ENCODE assay signal across 10 mouse cellular contexts in genomic region chr4:43960207-43960606, GRCm38 (mm10). TPM values are rescaled to one million over a fixed set of nuclear protein-coding genes. Genes with fewer than 3 reads are reported as not detected.
DNase-seq lines count a peak whose midpoint lies in the region; ATAC-seq and TF ChIP-seq lines count a peak whose summit lies in the region.
"Had no signal": no experiment of that assay in that cellular context is flagged by ENCODE, and none has a peak within 500 bp of the region (broad histone marks: within the 10 kb centered on the region; RNA-seq: fewer than 3 reads in every experiment).

No protein-coding gene starts in this region.

- no peak for DNase-seq in gastrocnemius, adult 2 months
- no peak for DNase-seq in gastrocnemius, postnatal 10 days
- peak; percentile 71 for DNase-seq in 416B (ENCODE audit: low read depth)
- no peak for DNase-seq in ovary, postnatal 14 days (ENCODE audit: low spot score)
- no peak for DNase-seq in kidney, adult 18-20 months
- DNase-seq in kidney, postnatal 14 days: no peak
- DNase-seq: cerebellum, adult 18-20 months had no signal

- H3K27me3 ChIP-seq in liver, embryonic 16.5 days (ENCODE audit: control insufficient read depth, insufficient read depth, low read depth, low read length): no peaks in the 10 kb centered on the region

- H3K27ac ChIP-seq in gastrocnemius, adult 2 months: peak overlapping the region; percentile 0
- H3K27ac ChIP-seq in liver, embryonic 16.5 days (ENCODE audit: low read length): peak overlapping the region; percentile 90

- H3K9ac ChIP-seq in liver, embryonic 16.5 days (ENCODE audit: low read depth, low read length): peak overlapping the region; percentile 60

- peak; percentile 57 for ATAC-seq in erythroblast, adult 5-6 weeks (replicated peaks; ENCODE audit: low FRiP score, poor library complexity, severe bottlenecking)
- ATAC-seq in liver, embryonic 16.5 days (ENCODE audit: low read depth): peak; percentile 26; the same call in 1 of the 2 replicates

- no peak for TF ChIP-seq CTCF in gastrocnemius, adult 2 months (IDR thresholded peaks at IDR 0.05)

- H3K4me2 ChIP-seq in liver, embryonic 16.5 days (ENCODE audit: low read depth, low read length): peak overlapping the region; percentile 93

- WGBS in liver, embryonic 16.5 days (ENCODE audit: insufficient replicate concordance): 11% methylated on average over 6 of the region's 6 CpGs

- H3K4me3 ChIP-seq in gastrocnemius, adult 2 months: peak overlapping the region; percentile 87; the same call in 1 of the 2 replicates
- H3K4me3 ChIP-seq in liver, embryonic 16.5 days (ENCODE audit: low read depth, low read length): peak overlapping the region; percentile 72

- H3K4me1 ChIP-seq in liver, embryonic 16.5 days (ENCODE audit: control insufficient read depth, low read depth, low read length): peaks cover 74% of the 10 kb centered on the region

- no peaks in the 10 kb centered on the region for H3K36me3 ChIP-seq in liver, embryonic 16.5 days (ENCODE audit: control insufficient read depth, insufficient read depth)

- H3K9me3 ChIP-seq in liver, embryonic 16.5 days (replicated peaks; ENCODE audit: control insufficient read depth, low read length): no peaks in the 10 kb centered on the region

- intact Hi-C loops in gastrocnemius, adult 2 months (cut with DNase I): no loop called here

RNA-seq across cellular contexts. Expression of gene Glipr2, which starts 3.0 kb away (rescaled TPM):
- total RNA-seq in gastrocnemius, adult 2 months (2021): 1 to 10 TPM; 1.8 to 4.0 TPM
- 10 to 100 TPM; 13.1 to 18.0 TPM for total RNA-seq in gastrocnemius, postnatal 10 days (2021)
- total RNA-seq in erythroblast, adult 5-6 weeks (2015; ENCODE audit: low replicate concordance): 10.8 and 19.2 TPM in 2 replicates
- total RNA-seq in erythroblast, adult 5-6 weeks (2017; ENCODE audit: low replicate concordance): 26.5 and 30.4 TPM in 2 replicates
- polyA plus RNA-seq in liver, embryonic 16.5 days (2015; fragmentation: Nextera tagmentation; extraction: Ambion mirVana): 60.5 and 66.1 TPM in 2 replicates

RNA-seq across cellular contexts. Expression of gene Ccin, which starts 23.1 kb away (rescaled TPM):
- not detected for total RNA-seq in gastrocnemius, adult 2 months (2021)
- under 1 TPM in 1 of 2 experiments, not detected in 1; 0.14 TPM for total RNA-seq in gastrocnemius, postnatal 10 days (2021)
- not detected in 2 replicates for total RNA-seq in erythroblast, adult 5-6 weeks (2015; ENCODE audit: low replicate concordance)
- not detected in 2 replicates for total RNA-seq in erythroblast, adult 5-6 weeks (2017; ENCODE audit: low replicate concordance)
- polyA plus RNA-seq in liver, embryonic 16.5 days (2015; fragmentation: Nextera tagmentation; extraction: Ambion mirVana): not detected in 2 replicates
- polyA plus RNA-seq: kidney, embryonic 16.5 days had no signal

RNA-seq across cellular contexts. Expression of gene Clta, which starts 44.0 kb away (rescaled TPM):
- total RNA-seq in gastrocnemius, adult 2 months (2021): 10 to 100 TPM; 44.5 to 61.3 TPM
- total RNA-seq in gastrocnemius, postnatal 10 days (2021): 100 to 1,000 TPM in 1 of 2 experiments, 10 to 100 TPM in 1; 94.7 to 106 TPM
- 79.6 and 87.6 TPM in 2 replicates for total RNA-seq in erythroblast, adult 5-6 weeks (2015; ENCODE audit: low replicate concordance)
- total RNA-seq in erythroblast, adult 5-6 weeks (2017; ENCODE audit: low replicate concordance): 85.4 and 105 TPM in 2 replicates
- 100 and 101 TPM in 2 replicates for polyA plus RNA-seq in liver, embryonic 16.5 days (2015; fragmentation: Nextera tagmentation; extraction: Ambion mirVana)
